Mouse (Mus musculus): ENCODE data around the gene Prg4. TPM values are rescaled to one million over a fixed set of nuclear protein-coding genes. Genes with fewer than 3 reads are reported as not detected.

Prg4 gene
- total RNA-seq, 2 experiments from 2014 or later: 0.97 to 1.3 TPM

- no peak overlapping the region for H3K4me3 ChIP-seq
Observed at GRCm38 (mm10) chr1:150460595-150460994, 5.4 kb downstream of the Prg4 start.

DNA sequence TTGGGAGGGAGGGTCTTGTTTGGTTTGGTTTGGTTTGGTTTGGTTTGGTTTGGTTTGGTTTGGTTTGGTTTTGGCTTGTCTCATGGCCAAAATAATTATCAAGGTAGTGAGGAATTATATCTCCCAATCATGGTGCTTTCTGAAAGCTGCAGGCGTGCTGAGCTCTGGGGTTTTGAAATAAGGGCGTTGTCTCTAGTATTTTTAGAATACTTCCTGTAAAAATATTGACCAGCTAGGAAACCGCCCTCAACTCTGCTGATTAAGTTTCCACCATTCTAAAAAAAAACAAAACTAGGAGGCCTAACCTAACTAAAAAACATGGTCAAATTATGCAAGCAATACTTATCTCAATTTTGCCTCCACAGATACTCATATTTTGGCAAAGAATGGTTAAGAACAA is 6.4 kb downstream of the Prg4 start:
- TF ChIP-seq CTCF (conservative IDR thresholded peaks at IDR 0.05): no peak
- no peak for DNase-seq (ENCODE audit: low spot score in 2 of 2)
- H3K27ac ChIP-seq: no peak overlapping the region
- no peak overlapping the region for H3K4me3 ChIP-seq

More at GRCm38 (mm10) chr1:150460595-150460994, 5.4 kb downstream of the Prg4 start:
- no peak for DNase-seq (ENCODE audit: low spot score in 2 of 2)
- H3K27ac ChIP-seq: no peak overlapping the region
- TF ChIP-seq CTCF (conservative IDR thresholded peaks at IDR 0.05): no peak

DNA sequence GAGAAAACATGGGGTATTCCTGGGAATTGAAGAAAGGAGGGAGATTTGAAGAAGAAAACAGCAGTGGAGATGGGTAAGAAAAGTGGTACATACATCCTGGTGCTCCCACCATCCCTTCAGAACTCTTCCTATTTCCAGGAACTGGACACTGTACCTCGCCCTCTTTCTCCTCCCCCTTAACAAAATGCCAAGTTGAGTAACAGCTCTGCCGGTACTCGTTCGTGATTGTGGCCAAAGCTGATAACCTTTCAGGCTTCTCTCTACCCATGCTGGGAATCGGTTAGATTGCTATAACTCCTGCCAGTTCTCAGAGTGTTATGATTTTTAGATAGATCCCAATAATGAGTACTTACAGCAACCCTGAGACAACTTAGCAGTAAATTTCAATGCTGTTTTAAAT is 7.0 kb downstream of the Prg4 start:
- H3K4me3 ChIP-seq: no peak overlapping the region
- no peak for DNase-seq (ENCODE audit: low spot score in 2 of 2)
- no peak overlapping the region for H3K27ac ChIP-seq
- no peak for TF ChIP-seq CTCF (conservative IDR thresholded peaks at IDR 0.05)

- Histone ChIP-seq H3K4me3 (no peak overlapping the region), H3K27ac (no peak overlapping the region)
- peak; percentile 19; the same call in 1 of the 2 replicates for TF ChIP-seq CTCF (conservative IDR thresholded peaks at IDR 0.05)
- no peak for DNase-seq (ENCODE audit: low spot score in 2 of 2)
Observed at GRCm38 (mm10) chr1:150441731-150442130, 24.2 kb downstream of the Prg4 start.

GRCm38 (mm10) chr1:150438641-150439040 is 27.3 kb downstream of the Prg4 start:
- TF ChIP-seq CTCF (conservative IDR thresholded peaks at IDR 0.05): no peak
- no peak for DNase-seq (ENCODE audit: low spot score in 2 of 2)
- Histone ChIP-seq H3K4me3 (no peak overlapping the region), H3K27ac (no peak overlapping the region)

DNA sequence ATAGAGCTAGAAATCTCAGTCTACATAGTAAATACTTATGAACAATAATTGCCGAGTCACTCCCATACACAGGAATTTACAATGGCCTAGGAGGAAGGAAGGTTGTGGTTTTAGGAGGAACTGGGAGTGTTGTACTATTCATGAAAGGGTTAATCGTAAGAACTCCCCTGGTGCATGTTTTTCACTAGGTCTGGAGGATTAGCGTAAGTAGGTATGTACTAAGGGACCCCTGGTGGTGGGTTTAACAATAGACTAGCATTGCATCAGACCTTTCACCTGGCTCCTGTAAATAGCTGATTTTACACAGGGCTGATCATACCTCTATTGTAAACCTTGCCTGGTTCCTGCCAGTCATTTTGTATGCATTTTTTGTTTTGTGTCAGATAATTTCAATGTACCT is 39.7 kb downstream of the Prg4 start:
- DNase-seq (ENCODE audit: low spot score in 2 of 2): no peak
- peak; percentile 32 for TF ChIP-seq CTCF (conservative IDR thresholded peaks at IDR 0.05)
- Histone ChIP-seq H3K4me3 (no peak overlapping the region), H3K27ac (no peak overlapping the region)

DNA sequence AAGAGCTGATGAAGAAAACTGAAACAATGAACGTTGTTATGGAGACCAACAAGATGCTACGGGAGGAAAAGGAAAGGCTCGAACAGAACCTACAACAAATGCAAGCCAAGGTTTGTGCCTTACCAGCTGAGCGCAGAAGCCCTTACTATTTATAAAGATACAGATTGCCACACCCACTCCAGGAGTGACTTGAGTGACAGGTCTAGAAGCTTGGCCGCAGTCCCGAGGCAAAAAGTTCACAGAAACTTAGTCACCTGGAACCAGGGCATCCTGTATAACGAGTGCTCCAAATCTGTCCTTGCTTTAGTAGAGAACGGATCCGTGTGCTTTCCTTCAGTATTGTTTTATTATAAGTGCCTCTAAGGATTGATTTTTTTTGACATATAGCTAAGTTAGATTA is 40.3 kb downstream of the Prg4 start:
- TF ChIP-seq CTCF (conservative IDR thresholded peaks at IDR 0.05): no peak
- DNase-seq (ENCODE audit: low spot score in 2 of 2): no peak
- no peak overlapping the region for H3K27ac ChIP-seq
- no peak overlapping the region for H3K4me3 ChIP-seq

GRCm38 (mm10) chr1:150418426-150418825 is 47.5 kb downstream of the Prg4 start:
- Histone ChIP-seq H3K27ac (no peak overlapping the region), H3K4me3 (no peak overlapping the region)
- no peak for DNase-seq (ENCODE audit: low spot score in 2 of 2)
- no peak for TF ChIP-seq CTCF (conservative IDR thresholded peaks at IDR 0.05)

DNA sequence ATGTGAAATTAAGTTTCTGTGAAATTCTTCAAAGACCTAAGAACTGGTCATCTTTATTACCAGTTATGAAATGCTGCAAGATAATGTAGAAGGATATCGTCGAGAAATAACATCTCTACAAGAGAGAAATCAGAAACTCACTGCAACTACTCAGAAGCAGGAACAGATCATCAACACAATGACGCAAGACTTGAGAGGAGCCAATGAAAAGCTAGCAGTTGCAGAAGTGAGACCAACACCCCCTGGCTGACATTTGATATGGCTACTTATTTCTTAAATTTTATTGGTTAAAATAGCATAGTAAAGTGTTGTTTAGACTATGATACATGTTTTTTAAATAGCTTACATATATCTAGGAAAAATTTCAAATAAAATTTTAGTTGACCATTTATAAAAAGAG is 50.0 kb downstream of the Prg4 start:
- no peak for DNase-seq (ENCODE audit: low spot score in 2 of 2)
- Histone ChIP-seq H3K27ac (no peak overlapping the region), H3K4me3 (no peak overlapping the region)
- no peak for TF ChIP-seq CTCF (conservative IDR thresholded peaks at IDR 0.05)

GRCm38 (mm10) chr1:150409996-150410395 is 56.0 kb downstream of the Prg4 start:
- Histone ChIP-seq H3K27ac (no peak overlapping the region), H3K4me3 (no peak overlapping the region)
- DNase-seq (ENCODE audit: low spot score in 2 of 2): no peak
- no peak for TF ChIP-seq CTCF (conservative IDR thresholded peaks at IDR 0.05)

- Histone ChIP-seq H3K4me3 (no peak overlapping the region), H3K27ac (no peak overlapping the region)
- no peak for DNase-seq (ENCODE audit: low spot score in 2 of 2)
- no peak for TF ChIP-seq CTCF (conservative IDR thresholded peaks at IDR 0.05)
Observed at GRCm38 (mm10) chr1:150407285-150407684, 58.7 kb downstream of the Prg4 start.

DNA sequence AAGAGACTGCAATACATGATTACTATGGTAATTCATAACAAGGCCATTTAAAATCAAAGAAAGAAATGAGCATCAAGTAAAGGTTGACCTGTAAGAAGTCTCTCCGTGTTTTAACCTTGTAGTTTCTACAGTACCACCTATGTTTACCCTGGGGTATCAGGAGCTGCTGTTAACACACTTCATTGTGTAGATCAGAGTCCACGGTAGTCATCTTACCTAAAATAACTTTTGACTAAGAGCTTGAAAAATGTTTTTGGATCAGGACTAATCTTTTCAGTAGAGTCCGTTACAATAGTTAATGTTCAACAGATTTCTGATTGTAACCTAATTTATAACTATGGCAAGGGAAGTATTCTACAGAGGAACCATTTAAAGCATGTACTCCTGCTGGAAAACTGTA is 61.4 kb downstream of the Prg4 start:
- H3K27ac ChIP-seq: no peak overlapping the region
- no peak overlapping the region for H3K4me3 ChIP-seq
- TF ChIP-seq CTCF (conservative IDR thresholded peaks at IDR 0.05): no peak
- no peak for DNase-seq (ENCODE audit: low spot score in 2 of 2)

DNA sequence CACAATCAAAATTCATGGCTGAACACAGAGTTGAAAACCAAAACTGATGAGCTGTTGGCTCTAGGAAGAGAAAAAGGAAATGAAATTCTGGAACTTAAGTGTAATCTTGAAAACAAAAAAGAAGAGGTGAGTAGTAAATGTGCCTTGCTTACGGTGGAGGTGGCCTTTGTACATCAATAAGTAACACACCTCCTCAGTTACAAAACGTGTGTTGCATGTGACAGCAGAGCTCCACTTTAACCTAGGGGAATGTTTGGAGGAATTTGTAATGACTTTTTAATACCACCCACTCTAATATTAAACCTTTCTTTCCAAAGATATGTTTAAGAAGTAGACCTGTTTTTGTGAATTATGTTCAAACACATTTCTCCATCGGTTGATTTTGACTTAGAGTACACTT is 62.1 kb downstream of the Prg4 start:
- H3K27ac ChIP-seq: no peak overlapping the region
- DNase-seq (ENCODE audit: low spot score in 2 of 2): no peak
- no peak overlapping the region for H3K4me3 ChIP-seq
- no peak for TF ChIP-seq CTCF (conservative IDR thresholded peaks at IDR 0.05)

Other genes with a start within 250 kb of the Prg4 start
- gene Pdc, start 146.7 kb downstream of the Prg4 start, total RNA-seq (2021): not detected
- 100 to 1,000 TPM; 110 TPM for gene Tpr, start 73.3 kb downstream of the Prg4 start, total RNA-seq (2021)
- 10 to 100 TPM; 62.6 to 64.8 TPM for gene Odr4, start 73.1 kb downstream of the Prg4 start, total RNA-seq (2021)